Comparison of ENCODE assay signal across 17 mouse cellular contexts in the genomic region with DNA sequence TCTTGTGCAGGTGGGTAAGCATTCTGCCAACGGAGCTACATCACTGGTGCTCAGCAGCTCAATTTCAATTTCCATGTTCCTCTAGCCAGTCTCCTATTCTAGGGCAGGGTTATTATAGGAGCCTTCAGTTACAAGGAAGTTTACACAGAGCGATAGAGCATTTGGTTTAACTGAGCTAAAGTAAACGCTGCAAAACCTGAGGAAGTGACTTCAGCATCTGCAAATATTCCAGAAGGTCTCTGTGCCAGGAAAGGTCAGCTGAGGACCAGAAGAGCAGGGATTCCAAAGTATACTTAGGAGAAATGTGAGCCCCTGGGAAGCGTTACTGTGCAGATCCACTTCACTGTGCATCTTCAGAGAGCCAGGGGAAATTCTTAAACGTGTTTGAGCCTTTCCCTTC. TPM values are rescaled to one million over a fixed set of nuclear protein-coding genes. Genes with fewer than 3 reads are reported as not detected.
DNase-seq lines count a peak whose midpoint lies in the region; ATAC-seq lines count a peak whose summit lies in the region.
"Had no signal": no experiment of that assay in that cellular context is flagged by ENCODE, and none has a peak within 500 bp of the region (broad histone marks: within the 10 kb centered on the region; RNA-seq: fewer than 3 reads in every experiment).

No protein-coding gene starts in this region.

- H3K4me3 ChIP-seq in embryonic facial prominence, embryonic 11.5 days (ENCODE audit: low read depth, low read length), result no peak overlapping the region
- no peak overlapping the region for H3K4me3 ChIP-seq in embryonic facial prominence, embryonic 10.5 days
- H3K4me3 ChIP-seq in heart, embryonic 12.5 days, result no peak overlapping the region
- H3K4me3 ChIP-seq: hindbrain, embryonic 12.5 days; liver, embryonic 15.5 days had no signal

- H3K4me1 ChIP-seq in embryonic facial prominence, embryonic 11.5 days (ENCODE audit: control insufficient read depth, insufficient read depth, low read length), result no peaks in the 10 kb centered on the region; the same call in 1 of the 2 replicates
- H3K4me1 ChIP-seq in embryonic facial prominence, embryonic 10.5 days, result peaks cover 22% of the 10 kb centered on the region
- H3K4me1 ChIP-seq in heart, embryonic 12.5 days (replicated peaks), result 0 out of 2 replicates have a peak, but pooled peaks cover 12% of the 10 kb centered on the region
- H3K4me1 ChIP-seq: hindbrain, embryonic 12.5 days had no signal

- no peaks in the 10 kb centered on the region for H3K36me3 ChIP-seq in embryonic facial prominence, embryonic 11.5 days (replicated peaks; ENCODE audit: control insufficient read depth, insufficient read depth, low read depth, low read length)
- H3K36me3 ChIP-seq in embryonic facial prominence, embryonic 10.5 days (replicated peaks), result no peaks in the 10 kb centered on the region
- H3K36me3 ChIP-seq in heart, embryonic 12.5 days, result no peaks in the 10 kb centered on the region
- H3K36me3 ChIP-seq: hindbrain, embryonic 12.5 days; liver, embryonic 15.5 days had no signal

- 35% methylated on average over 5 of the region's 5 CpGs for WGBS in embryonic facial prominence, embryonic 11.5 days
- 39% methylated on average over 5 of the region's 5 CpGs for WGBS in embryonic facial prominence, embryonic 10.5 days
- WGBS in heart, embryonic 12.5 days, result 39% methylated on average over 5 of the region's 5 CpGs
- WGBS in large intestine, adult 2 months, result 5% methylated on average over 5 of the region's 5 CpGs

- no peak overlapping the region for H3K27ac ChIP-seq in embryonic facial prominence, embryonic 11.5 days (replicated peaks; ENCODE audit: low read depth, low read length)
- no peak overlapping the region for H3K27ac ChIP-seq in embryonic facial prominence, embryonic 10.5 days (replicated peaks)
- no peak overlapping the region for H3K27ac ChIP-seq in heart, embryonic 12.5 days (ENCODE audit: poor library complexity, severe bottlenecking)
- H3K27ac ChIP-seq: hindbrain, embryonic 12.5 days; liver, embryonic 15.5 days had no signal

- ATAC-seq in embryonic facial prominence, embryonic 11.5 days (replicated peaks; ENCODE audit: insufficient number of reproducible peaks, low FRiP score, low TSS enrichment, low read depth), result no peak
- no peak for ATAC-seq in heart, embryonic 12.5 days (ENCODE audit: insufficient number of reproducible peaks, low FRiP score)
- ATAC-seq: forebrain, embryonic 16.5 days had no signal

- H3K9me3 ChIP-seq in embryonic facial prominence, embryonic 11.5 days (replicated peaks; ENCODE audit: control insufficient read depth, low read length), result no peaks in the 10 kb centered on the region
- H3K9me3 ChIP-seq in embryonic facial prominence, embryonic 10.5 days, result no peaks in the 10 kb centered on the region
- no peaks in the 10 kb centered on the region for H3K9me3 ChIP-seq in heart, embryonic 12.5 days (replicated peaks)
- H3K9me3 ChIP-seq: hindbrain, embryonic 12.5 days; liver, embryonic 15.5 days had no signal

- H3K9ac ChIP-seq in embryonic facial prominence, embryonic 11.5 days (replicated peaks; ENCODE audit: low read length), result no peak overlapping the region
- no peak overlapping the region for H3K9ac ChIP-seq in heart, embryonic 12.5 days
- H3K9ac ChIP-seq: hindbrain, embryonic 12.5 days; liver, embryonic 15.5 days had no signal

- peak; percentile 26 for DNase-seq in embryonic facial prominence, embryonic 11.5 days (ENCODE audit: low spot score)
- no peak for DNase-seq in embryonic facial prominence, embryonic 10.5 days (ENCODE audit: low spot score)
- DNase-seq in heart, adult 9 months (ENCODE audit: low spot score in 2 of 2), result peak; percentile 64 to 68
- peak; percentile 74 for DNase-seq in large intestine, adult 2 months (ENCODE audit: low read depth, low spot score)
- DNase-seq in skeletal muscle tissue, adult 2 months (ENCODE audit: low read depth, low spot score), result peak; percentile 65
- DNase-seq in right cerebral cortex, adult 2 months (ENCODE audit: low spot score in 2 of 2), result no peak
- DNase-seq in urinary bladder, postnatal 25 days (ENCODE audit: low spot score), result no peak
- DNase-seq: adrenal gland, postnatal 25 days; cerebellum, adult 9-11 months; embryo, embryonic 11 days; kidney, postnatal 36 days; thymus, postnatal 36 days had no signal

- H3K4me2 ChIP-seq in embryonic facial prominence, embryonic 11.5 days (ENCODE audit: low read depth, low read length), result no peak overlapping the region
- H3K4me2 ChIP-seq in heart, embryonic 12.5 days, result no peak overlapping the region
- H3K4me2 ChIP-seq: hindbrain, embryonic 12.5 days; liver, embryonic 15.5 days had no signal

- no peaks in the 10 kb centered on the region for H3K27me3 ChIP-seq in embryonic facial prominence, embryonic 11.5 days (ENCODE audit: control insufficient read depth, insufficient read depth, low read length)
- peaks cover 30% of the 10 kb centered on the region for H3K27me3 ChIP-seq in embryonic facial prominence, embryonic 10.5 days (replicated peaks; ENCODE audit: low read depth, poor library complexity, severe bottlenecking)
- peaks cover 13% of the 10 kb centered on the region for H3K27me3 ChIP-seq in heart, embryonic 12.5 days (replicated peaks)

RNA-seq across cellular contexts. Expression of gene Gm12216, which starts 5.4 kb away (rescaled TPM):
- not detected in 2 replicates for polyA plus RNA-seq in embryonic facial prominence, embryonic 11.5 days (2014; fragmentation: Nextera tagmentation; extraction: Ambion mirVana)
- not detected in 2 replicates for polyA plus RNA-seq in embryonic facial prominence, embryonic 10.5 days (2016; fragmentation: Nextera tagmentation; extraction: Ambion mirVana)
- 0.19 and 0.27 TPM in 2 replicates for polyA plus RNA-seq in heart, embryonic 12.5 days (2016; fragmentation: Nextera tagmentation; extraction: Ambion mirVana)
- 15.6 and 19.5 TPM in 2 replicates for polyA plus RNA-seq in large intestine, adult 2 months (2012; rRNA removed)
- polyA plus RNA-seq: hindbrain, embryonic 12.5 days; limb, embryonic 11.5 days; liver, embryonic 15.5 days had no signal

RNA-seq across cellular contexts. Expression of gene Slc22a5, which starts 37.8 kb away (rescaled TPM):
- polyA plus RNA-seq in embryonic facial prominence, embryonic 11.5 days (2014; fragmentation: Nextera tagmentation; extraction: Ambion mirVana), result 7.4 and 8.4 TPM in 2 replicates
- polyA plus RNA-seq in embryonic facial prominence, embryonic 10.5 days (2016; fragmentation: Nextera tagmentation; extraction: Ambion mirVana), result 7.6 and 8.7 TPM in 2 replicates
- 8.9 and 9.6 TPM in 2 replicates for polyA plus RNA-seq in heart, embryonic 12.5 days (2016; fragmentation: Nextera tagmentation; extraction: Ambion mirVana)
- polyA plus RNA-seq in large intestine, adult 2 months (2012; rRNA removed), result 29.0 and 47.8 TPM in 2 replicates

Comparison
In these comparisons a context has a peak if more than half of its experiments do, and no peak if none do; other contexts are left out.
1. DNase-seq: peak in embryonic facial prominence, embryonic 11.5 days (single experiment), heart, adult 9 months (2 of 2), large intestine, adult 2 months (single experiment) and skeletal muscle tissue, adult 2 months (single experiment); none in embryonic facial prominence, embryonic 10.5 days (single experiment), right cerebral cortex, adult 2 months (0 of 2) and urinary bladder, postnatal 25 days (single experiment).
2. RNA of gene Gm12216, which starts 5.4 kb away (polyA plus RNA-seq): 15.6 to 19.5 TPM in large intestine, adult 2 months; 0.19 to 0.27 TPM in heart, embryonic 12.5 days, not detected in embryonic facial prominence, embryonic 10.5 days and not detected in embryonic facial prominence, embryonic 11.5 days; every median in the first group is over 10 times any median in the second.